Mouse (Mus musculus) liver, adult (tissue): ENCODE measurements at regions not wholly inside any gene's neighbourhood (a gene's known extent, or its start where the extent isn't known, plus 50 kb on each side); places are given as distances from the start of the nearest gene placed in this dataset.

Experiments
- GATA4 ChIP-seq: IDR thresholded peaks from 2 replicates; pipeline ENCODE4 v1.6.1; 2014; ENCODE audit warnings: mild to moderate bottlenecking, low read length; ENCODE audit not compliant: insufficient replicate concordance

- TF ChIP-seq GATA4, result no peak
Observed at GRCm38 (mm10) chr8:41550095-41550420, 133.2 kb upstream of the Frg1 start.

- TF ChIP-seq GATA4, result no peak
Observed at GRCm38 (mm10) chr8:41549220-41550094, 132.6 kb upstream of the Frg1 start.

GRCm38 (mm10) chr8:41547730-41548368, 131.0 kb upstream of the Frg1 start:
- TF ChIP-seq GATA4, result no peak

GRCm38 (mm10) chr8:41532212-41532611, 115.3 kb upstream of the Frg1 start:
- TF ChIP-seq GATA4, result no peak

GRCm38 (mm10) chr8:41529581-41529980, 112.7 kb upstream of the Frg1 start:
- no peak for TF ChIP-seq GATA4

GRCm38 (mm10) chr8:41526283-41526682, 109.4 kb upstream of the Frg1 start:
- no peak for TF ChIP-seq GATA4

- TF ChIP-seq GATA4, result no peak
Observed at GRCm38 (mm10) chr8:41485163-41485562, 68.3 kb upstream of the Frg1 start.

GRCm38 (mm10) chr8:41483297-41483696, 66.4 kb upstream of the Frg1 start:
- no peak for TF ChIP-seq GATA4

- TF ChIP-seq GATA4, result 0 out of 2 replicates have a peak, but pooled peaks have one; percentile 20
Observed at GRCm38 (mm10) chr8:41472992-41473699, 56.3 kb upstream of the Frg1 start.

- no peak for TF ChIP-seq GATA4
Observed at GRCm38 (mm10) chr8:41472233-41472632, 55.4 kb upstream of the Frg1 start.
